Mouse (Mus musculus) lung, postnatal 0 days (tissue): ENCODE data around the gene Gm9767.

Source experiments
- CTCF ChIP-seq: IDR thresholded peaks from 2 replicates; pipeline ENCODE4 v1.5.1; 2016; ENCODE audit warnings: antibody characterized with exemption, mild to moderate bottlenecking
- EP300 ChIP-seq: IDR thresholded peaks from 2 replicates; pipeline ENCODE4 v1.6.1; 2016; ENCODE audit warnings: antibody characterized with exemption, mild to moderate bottlenecking, control low read depth

DNA sequence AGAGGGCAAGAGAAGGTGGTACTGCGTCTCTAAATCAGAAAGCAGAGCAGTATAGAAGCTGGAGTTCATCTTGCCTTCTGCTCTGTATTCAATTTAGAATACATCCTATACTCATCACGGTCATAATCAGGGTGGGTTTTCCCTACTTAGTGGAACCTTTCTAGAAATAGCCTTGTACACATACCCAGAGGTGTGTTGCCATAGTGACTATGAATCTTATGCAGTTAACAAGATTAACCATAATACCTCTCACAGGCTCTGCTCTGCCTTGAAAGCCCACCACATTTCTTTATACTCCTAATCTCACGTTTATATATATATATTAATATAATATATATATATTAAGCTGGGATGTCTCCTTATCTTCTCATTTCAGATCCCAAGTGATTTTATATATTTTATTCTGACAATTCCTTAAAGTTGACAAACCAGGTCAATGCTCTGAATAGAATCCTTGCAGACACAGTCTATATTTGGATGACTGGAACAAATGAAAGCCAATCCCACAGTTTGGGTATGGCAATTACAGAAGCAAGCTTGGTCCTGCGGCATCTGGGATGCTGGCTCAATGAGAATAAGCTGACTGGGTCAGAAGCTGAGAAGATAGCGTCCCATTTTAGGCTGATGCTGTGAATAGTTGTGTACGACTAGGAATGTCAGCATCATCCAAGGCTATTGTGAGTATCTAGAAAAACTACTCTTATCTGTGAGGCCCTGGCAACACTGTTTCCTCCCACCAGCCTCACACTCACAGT is 41.2 kb downstream of the Gm9767 start:
- no peak for TF ChIP-seq CTCF
- TF ChIP-seq EP300: no peak
